Mouse (Mus musculus): ENCODE results near the gene Ppp2ca.

DNA sequence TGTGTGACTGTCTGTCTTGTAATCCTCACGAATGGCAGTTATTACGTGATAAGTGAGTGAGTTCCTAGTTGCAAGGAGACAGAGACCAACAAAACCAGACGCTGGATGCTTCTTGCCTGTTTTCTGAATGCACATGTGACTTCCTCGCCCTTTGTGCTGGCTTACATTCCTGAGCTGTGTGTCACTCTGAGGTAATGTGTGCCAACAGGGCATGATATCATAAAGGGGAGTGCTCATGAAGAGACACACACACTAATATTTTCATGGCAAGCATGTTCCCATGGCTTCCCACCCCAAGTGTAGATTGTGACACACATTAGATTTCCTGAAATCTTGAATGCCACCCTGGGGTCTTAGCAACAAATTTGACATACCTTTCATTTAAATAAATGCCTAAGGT lies 20.5 kb upstream of the Ppp2ca start:
- no peak for TF ChIP-seq CTCF (IDR thresholded peaks at IDR 0.05; ENCODE audit: low read depth, low read length)
- TF ChIP-seq POLR2A (IDR thresholded peaks at IDR 0.05; ENCODE audit: extremely low read depth, insufficient read depth, low read length) = no peak

Measured in liver, adult 2 months (tissue).